Mouse (Mus musculus) limb, embryonic 10.5 days (tissue): ENCODE data around the gene Ptpn3. TPM values are rescaled to one million over a fixed set of nuclear protein-coding genes. Genes with fewer than 3 reads are reported as not detected.
A peak's percentile ranks its signal among the peaks of the same experiment; 100 is the strongest.

Source experiments
- DNase-seq: peaks from one replicate; pipeline ENCODE4 v3.0.0-alpha.2; 2017; ENCODE audit warnings: low spot score
- H3K27ac ChIP-seq: fragments of 300-500 bp; sonication (generic); 2 replicates; pipeline ENCODE4 v1.5.1; 2016; ENCODE audit warnings: mild to moderate bottlenecking
- H3K27me3 ChIP-seq: fragments of 300-500 bp; sonication (generic); 2 replicates; pipeline ENCODE4 v1.6.1; 2016; ENCODE audit warnings: low read depth, mild to moderate bottlenecking; ENCODE audit not compliant: poor library complexity, severe bottlenecking
- H3K36me3 ChIP-seq: fragments of 300-500 bp; sonication (generic); 2 replicates; pipeline ENCODE4 v1.6.1; 2016; ENCODE audit warnings: mild to moderate bottlenecking, moderate library complexity
- H3K4me1 ChIP-seq: fragments of 300-500 bp; sonication (generic); 2 replicates; pipeline ENCODE4 v1.6.1; 2016
- H3K4me3 ChIP-seq: fragments of 300-500 bp; sonication (generic); 2 replicates; pipeline ENCODE4 v1.5.1; 2016; ENCODE audit warnings: mild to moderate bottlenecking, moderate library complexity
- H3K9me3 ChIP-seq: fragments of 300-500 bp; sonication (generic); replicated peaks from 2 replicates; pipeline ENCODE4 v1.6.1; 2016; ENCODE audit warnings: mild to moderate bottlenecking
- WGBS: fragments of 180-500 bp; shearing (Covaris S2); methylation state at CpG from one replicate; pipeline ENCODE4 v1.1.7; 2016; 5-methylcytosine and 5-hydroxymethylcytosine counted together
- polyA plus RNA-seq: library from polyadenylated mRNA; unstranded; fragments of >200 nt; fragmentation: Nextera tagmentation; extraction: Ambion mirVana; gene quantifications from 2 replicates; pipeline ENCODE4 v1.2.1, GENCODE M21; 2016

Ptpn3 gene
- polyA plus RNA-seq, 1 experiment from 2014 or later: 1.4 TPM

DNA sequence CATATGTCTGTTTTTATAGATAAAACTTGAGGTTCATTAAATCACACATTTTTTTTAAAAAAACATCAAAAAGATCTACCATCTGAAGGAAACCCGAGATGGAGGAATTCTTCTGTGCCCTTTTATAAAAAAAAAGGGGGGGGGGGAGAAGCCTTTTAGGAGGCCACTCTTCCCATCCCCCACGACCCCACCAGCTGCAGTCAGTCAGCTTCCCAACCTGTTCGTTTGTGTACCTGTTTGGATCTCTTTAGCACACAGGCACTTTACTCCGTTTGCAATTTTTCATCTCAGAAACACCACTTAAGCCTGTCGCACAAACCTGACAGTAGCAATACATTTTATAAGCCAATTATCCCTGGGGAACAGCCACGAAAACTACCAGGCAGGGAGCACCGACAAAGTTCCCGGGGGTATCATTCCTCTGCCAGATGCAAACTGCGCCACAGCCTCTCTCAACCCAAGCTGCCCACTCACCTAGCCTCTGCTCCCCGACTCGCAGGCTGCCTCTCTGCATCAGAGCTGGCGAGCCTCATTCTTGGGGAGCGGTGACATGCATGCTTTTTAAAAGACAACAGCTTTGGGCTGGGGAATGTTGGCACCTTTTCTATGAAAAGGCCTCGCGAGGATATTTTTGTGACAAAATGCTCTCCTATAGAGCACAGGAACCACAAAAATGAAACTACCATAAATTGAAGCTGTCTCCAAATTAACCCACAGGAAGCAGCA lies 160.5 kb downstream of the Ptpn3 start:
- peaks cover 49% of the 10 kb centered on the region for H3K4me1 ChIP-seq
- DNase-seq: peak; percentile 49
- H3K27me3 ChIP-seq: peaks cover 46% of the 10 kb centered on the region
- no peak overlapping the region for H3K27ac ChIP-seq
- no peaks in the 10 kb centered on the region for H3K9me3 ChIP-seq
- H3K4me3 ChIP-seq: peak overlapping the region; percentile 76
- H3K36me3 ChIP-seq: no peaks in the 10 kb centered on the region
- WGBS: 18% methylated on average over 15 of the region's 15 CpGs

Other genes with a start within 250 kb of the Ptpn3 start
- 1.1 and 1.6 TPM in 2 replicates for gene Epb41l4b, start 158.4 kb downstream of the Ptpn3 start, polyA plus RNA-seq
- gene Palm2, start 132.4 kb upstream of the Ptpn3 start, polyA plus RNA-seq: 2.4 and 3.9 TPM in 2 replicates